Mouse (Mus musculus): ENCODE measurements at regions not wholly inside any gene's neighbourhood (a gene's known extent, or its start where the extent isn't known, plus 50 kb on each side); places are given as distances from the start of the nearest gene placed in this dataset.

- TF ChIP-seq CTCF (IDR thresholded peaks at IDR 0.05; ENCODE audit: extremely low read depth, insufficient read depth, insufficient read length, insufficient replicate concordance) (no peak), POLR2A (IDR thresholded peaks at IDR 0.05; ENCODE audit: low read depth, low read length) (no peak)
These were observed 155.0 kb downstream of the Sp3 start for GRCm38 (mm10) chr2:72825251-72825650.
